Mouse (Mus musculus): ENCODE data around the gene Padi1.

DNA sequence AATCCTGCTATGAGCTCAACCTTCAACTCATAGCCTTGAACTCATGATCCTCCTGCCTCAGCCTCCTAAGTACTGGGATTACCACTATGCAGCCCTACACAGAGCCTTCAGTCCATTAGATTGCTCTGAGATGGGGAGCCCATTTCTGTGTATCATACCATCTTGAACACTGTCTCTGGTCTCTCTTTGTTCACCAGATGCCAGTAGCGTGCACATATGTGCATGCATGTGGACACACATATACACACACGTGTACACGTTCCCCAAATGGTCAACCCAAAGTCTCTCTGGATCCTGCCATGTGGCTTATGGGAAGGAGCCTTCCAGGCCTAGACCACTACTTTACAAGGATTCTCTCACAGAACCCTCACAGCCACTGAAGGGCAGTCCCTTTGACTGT lies 37.4 kb upstream of the Padi1 start:
- no peak for TF ChIP-seq CTCF (IDR thresholded peaks at IDR 0.05; ENCODE audit: low read depth, low read length)
- TF ChIP-seq POLR2A (IDR thresholded peaks at IDR 0.05; ENCODE audit: extremely low read depth, insufficient read depth, low read length), result no peak
